Mouse (Mus musculus) large intestine, adult 2 months (tissue): ENCODE results near the gene Xpnpep2. TPM values are rescaled to one million over a fixed set of nuclear protein-coding genes. Genes with fewer than 3 reads are reported as not detected.

Source experiments
- DNase-seq: peaks from one replicate; pipeline ENCODE4 v3.0.0-alpha.2; 2012; ENCODE audit warnings: low read depth, low spot score
- WGBS: fragments of 180-500 bp; shearing (Covaris S2); methylation state at CpG from one replicate; pipeline ENCODE4 v1.1.7; 2018; 5-methylcytosine and 5-hydroxymethylcytosine counted together
- polyA plus RNA-seq: library from polyadenylated mRNA; depleted of rRNA; stranded (reverse); fragments of >200 nt; gene quantifications from 2 replicates; pipeline ENCODE4 v1.2.3, GENCODE M21; 2012; rRNA removed

Xpnpep2 gene
- polyA plus RNA-seq, 1 experiment: 149 TPM

- no peak for DNase-seq
These were observed 47.0 kb downstream of the Xpnpep2 start for GRCm38 (mm10) chrX:48155489-48155888.

GRCm38 (mm10) chrX:48157396-48157795 lies 48.9 kb downstream of the Xpnpep2 start:
- no peak for DNase-seq
- WGBS: 67% methylated on average over 8 of the region's 8 CpGs

More at GRCm38 (mm10) chrX:48155489-48155888, 47.0 kb downstream of the Xpnpep2 start:
- WGBS: 80% methylated on average over 6 of the region's 6 CpGs

GRCm38 (mm10) chrX:48158229-48158919 lies 49.8 kb downstream of the Xpnpep2 start:
- WGBS: 72% methylated on average over 11 of the region's 11 CpGs
- no peak for DNase-seq

GRCm38 (mm10) chrX:48169892-48170291 lies 61.4 kb downstream of the Xpnpep2 start:
- 77% methylated on average over 1 of the region's 1 CpGs for whole genome bisulfite sequencing
- DNase-seq: no peak

GRCm38 (mm10) chrX:48170368-48170767 lies 61.8 kb downstream of the Xpnpep2 start:
- 78% methylated on average over 1 of the region's 1 CpGs for WGBS
- no peak for DNase-seq

GRCm38 (mm10) chrX:48181844-48182243 lies 73.3 kb downstream of the Xpnpep2 start:
- WGBS: 77% methylated on average over 6 of the region's 6 CpGs
- no peak for DNase-seq

- no peak for DNase-seq
- WGBS: 45% methylated on average over 3 of the region's 3 CpGs
These were observed 76.2 kb downstream of the Xpnpep2 start for GRCm38 (mm10) chrX:48184703-48185102.

Other genes starting within 250 kb of the Xpnpep2 start
- 0.11 and 0.15 TPM in 2 replicates for gene Smarca1, start 215.8 kb upstream of the Xpnpep2 start, polyA plus RNA-seq
- 5.9 and 6.4 TPM in 2 replicates for gene Ocrl, start 196.3 kb upstream of the Xpnpep2 start, polyA plus RNA-seq
- 0.92 and 1.0 TPM in 2 replicates for gene Apln, start 73.9 kb upstream of the Xpnpep2 start, polyA plus RNA-seq
- gene Sash3, start 37.7 kb downstream of the Xpnpep2 start, polyA plus RNA-seq: 11.9 and 12.6 TPM in 2 replicates
- gene Zdhhc9, start 100.2 kb downstream of the Xpnpep2 start, polyA plus RNA-seq: 34.8 and 55.6 TPM in 2 replicates
- gene Utp14a, start 148.1 kb downstream of the Xpnpep2 start, polyA plus RNA-seq: 3.1 and 3.3 TPM in 2 replicates
- 2.8 and 3.6 TPM in 2 replicates for gene Bcorl1, start 232.6 kb downstream of the Xpnpep2 start, polyA plus RNA-seq